Mouse (Mus musculus) left cerebral cortex, adult 11 months (tissue): ENCODE results near the gene Ubl7.

Source experiments
- DNase-seq: peaks from one replicate; pipeline ENCODE4 v3.0.0; 2022; ENCODE audit warnings: low spot score

Gene Ubl7

GRCm38 (mm10) chr9:57921491-57922060 lies 10.8 kb downstream of the Ubl7 start:
- DNase-seq = no peak

DNA sequence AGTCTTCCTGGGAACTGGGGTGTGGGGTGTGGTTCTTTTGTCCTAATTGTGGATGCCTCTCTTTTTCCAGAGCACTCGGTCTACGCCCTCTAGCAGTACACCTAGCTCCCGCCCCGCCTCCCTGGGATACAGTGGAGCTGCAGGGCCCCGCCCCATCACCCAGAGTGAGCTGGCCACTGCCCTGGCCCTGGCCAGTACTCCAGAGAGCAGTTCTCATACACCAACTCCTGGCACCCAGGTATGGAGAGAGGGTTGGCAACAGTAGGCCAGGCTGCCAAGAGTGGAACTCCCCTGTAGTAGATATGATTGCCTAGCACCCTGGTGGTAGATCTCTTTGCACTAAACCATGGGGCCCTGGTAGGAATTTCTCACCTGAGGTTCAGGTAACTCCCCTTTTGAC lies 11.6 kb downstream of the Ubl7 start:
- DNase-seq = no peak

- no peak for DNase-seq
Measured at GRCm38 (mm10) chr9:57923046-57923445, 12.3 kb downstream of the Ubl7 start.

GRCm38 (mm10) chr9:57931166-57931767 lies 20.5 kb downstream of the Ubl7 start:
- DNase-seq = no peak

DNA sequence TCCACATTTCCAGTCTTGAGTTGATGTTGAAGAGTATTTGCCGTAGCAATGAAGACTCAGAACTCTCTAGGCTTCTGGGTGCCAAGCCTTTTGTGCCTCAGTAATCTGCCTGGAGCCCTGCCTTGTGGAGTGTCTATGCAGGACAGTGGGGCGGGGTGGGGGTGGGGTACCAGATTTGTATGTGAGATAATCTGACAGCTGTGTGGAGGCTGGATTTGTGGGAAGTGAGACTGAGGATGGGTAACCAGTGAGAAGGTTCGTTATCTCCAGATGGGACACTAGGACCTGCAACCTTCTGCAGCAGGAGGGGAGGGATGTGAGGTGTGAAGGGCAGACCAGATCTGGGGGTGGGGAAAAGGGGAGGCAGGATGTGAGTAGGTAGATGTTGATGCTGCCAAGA lies 21.5 kb downstream of the Ubl7 start:
- DNase-seq = no peak

DNA sequence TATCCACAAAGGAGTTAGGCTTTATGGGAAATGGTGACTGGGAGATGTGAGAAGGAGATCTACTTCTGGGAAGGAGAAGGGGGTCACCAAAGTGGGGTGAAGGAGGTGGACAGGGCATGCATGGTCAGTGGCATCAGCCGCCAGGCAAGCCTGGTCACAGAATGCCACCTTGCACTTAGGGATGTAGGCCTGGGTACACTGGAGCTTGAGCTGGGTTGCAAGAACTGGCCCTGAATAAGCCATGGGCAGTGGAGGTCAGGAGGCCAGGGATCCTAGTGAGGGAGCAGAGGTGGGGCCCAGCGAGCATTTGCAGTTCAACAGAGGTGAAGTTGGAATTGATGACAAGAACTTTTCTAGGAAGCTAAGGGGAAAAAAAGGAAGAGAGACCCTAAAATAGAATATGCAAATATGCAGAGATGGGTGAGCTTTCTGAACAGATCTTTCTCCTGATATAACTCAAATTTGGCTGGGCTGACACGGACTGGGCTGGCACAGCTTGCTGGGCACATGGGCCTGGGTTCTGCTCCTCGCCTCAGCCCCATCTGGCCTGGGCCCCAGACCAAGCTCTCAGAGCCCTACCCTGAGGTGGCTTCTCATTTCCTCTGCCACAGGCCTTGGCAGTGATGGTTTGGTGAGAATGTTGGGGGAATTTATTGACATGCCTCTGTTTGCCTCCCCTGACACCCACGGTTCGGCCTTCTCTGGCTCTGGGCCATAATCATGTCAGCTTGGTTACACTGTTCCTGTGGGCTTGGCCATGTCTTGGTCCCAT lies 22.2 kb downstream of the Ubl7 start:
- no peak for DNase-seq

DNA sequence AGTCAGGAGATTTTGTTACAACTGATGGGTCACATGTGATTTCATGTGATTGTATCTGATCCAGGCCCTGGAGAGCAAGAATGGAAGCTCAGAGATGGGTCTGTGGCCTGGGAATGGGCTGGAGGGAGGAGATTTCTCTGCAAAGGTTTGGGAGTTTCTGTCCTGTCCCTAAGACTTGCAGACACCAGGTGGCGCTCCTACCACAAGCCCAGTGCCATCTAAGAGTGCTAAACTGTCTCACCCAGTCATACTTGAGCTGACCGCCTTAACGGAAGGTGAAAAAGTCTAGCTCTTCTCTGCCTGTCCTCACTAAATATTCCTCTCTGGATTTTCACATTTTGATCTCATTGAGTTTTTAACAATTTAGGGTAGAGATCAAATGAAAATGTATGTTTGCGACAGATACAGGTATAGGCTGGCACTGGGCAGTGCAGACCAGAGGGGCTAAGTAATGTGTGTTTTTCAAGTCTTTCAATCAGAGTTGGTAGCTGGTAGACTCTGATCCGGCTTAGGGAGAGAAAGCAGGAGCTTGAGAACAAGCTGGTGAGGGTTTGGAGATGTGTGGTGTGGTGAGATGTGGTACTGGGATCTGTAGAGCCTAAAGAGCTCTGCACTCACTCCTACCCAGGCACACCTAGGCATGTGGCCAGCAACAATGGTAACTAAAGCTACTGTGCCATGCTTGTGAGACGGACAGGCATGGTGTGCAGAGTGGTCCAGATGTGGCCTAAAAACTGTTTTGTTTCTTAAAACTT lies 25.1 kb downstream of the Ubl7 start:
- DNase-seq = peak; percentile 73

GRCm38 (mm10) chr9:57937171-57937570 lies 26.4 kb downstream of the Ubl7 start:
- no peak for DNase-seq

DNA sequence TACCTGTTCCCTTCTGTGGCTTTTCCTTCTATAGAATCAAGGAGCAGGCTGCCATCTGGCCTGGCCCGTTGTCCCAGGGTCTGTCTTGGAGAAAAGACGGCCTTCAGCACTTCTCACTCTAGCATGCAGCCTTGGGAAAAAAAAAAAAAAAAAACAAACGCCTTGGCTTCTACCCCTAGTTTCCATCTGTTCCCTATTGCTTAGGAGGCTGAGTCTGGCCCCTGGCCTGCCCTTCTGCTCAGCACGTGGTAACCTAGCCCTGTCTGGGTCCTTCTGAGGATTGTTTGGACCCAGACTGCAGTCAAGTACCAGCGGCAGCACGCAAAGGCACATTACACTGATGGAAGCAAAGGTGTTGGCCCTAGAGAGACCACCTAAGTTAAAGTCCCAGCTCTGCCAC lies 26.9 kb downstream of the Ubl7 start:
- no peak for DNase-seq

DNA sequence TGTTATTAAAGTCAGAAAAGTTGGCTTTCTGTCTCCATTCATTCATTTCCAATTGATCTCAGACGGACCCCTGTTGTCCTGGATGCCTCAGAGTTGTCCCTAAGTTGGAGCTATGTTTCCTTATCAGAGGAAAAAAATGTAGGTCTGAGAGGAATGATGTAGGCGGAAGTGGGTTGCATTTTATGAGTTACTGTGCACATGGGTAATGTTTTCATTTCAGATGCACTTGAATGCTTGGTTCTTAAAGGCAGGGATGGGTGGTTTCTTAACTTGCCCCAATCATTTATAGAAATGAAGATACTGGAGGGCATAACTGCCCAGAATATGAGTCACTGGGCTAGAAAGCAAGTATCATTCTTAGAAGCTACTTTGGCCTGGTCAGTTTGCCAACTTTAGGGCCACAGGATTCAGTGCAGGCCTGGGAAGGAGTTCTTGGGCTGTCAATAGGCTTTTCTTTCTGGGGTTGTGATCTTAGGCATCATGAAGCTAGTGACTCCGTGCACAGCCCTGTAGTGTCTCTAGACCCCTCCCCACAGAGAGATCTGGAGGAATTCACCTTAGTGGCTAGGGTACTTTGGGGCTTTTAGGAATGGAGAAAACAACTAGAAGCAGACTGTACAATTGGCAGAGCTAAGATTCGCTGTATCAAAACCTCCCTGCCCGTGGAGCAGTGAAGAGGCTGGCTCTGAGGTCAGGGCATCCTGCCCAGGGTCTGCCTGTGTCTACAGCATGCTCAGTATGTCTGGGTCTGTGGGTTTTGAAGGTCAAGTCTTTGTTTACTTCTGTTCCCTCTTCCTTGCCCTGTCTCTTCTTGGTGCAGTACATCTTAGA lies 27.7 kb downstream of the Ubl7 start:
- DNase-seq = no peak

- DNase-seq = peak; percentile 72
Measured at GRCm38 (mm10) chr9:57939431-57940348, 28.9 kb downstream of the Ubl7 start, which contains the start of gene Sema7a. TSS of gene Sema7a (plus strand) at chr9:57940112.

- no peak for DNase-seq
Measured at GRCm38 (mm10) chr9:57940349-57940794, 29.6 kb downstream of the Ubl7 start.

GRCm38 (mm10) chr9:57940861-57941638 lies 30.3 kb downstream of the Ubl7 start:
- no peak for DNase-seq

DNA sequence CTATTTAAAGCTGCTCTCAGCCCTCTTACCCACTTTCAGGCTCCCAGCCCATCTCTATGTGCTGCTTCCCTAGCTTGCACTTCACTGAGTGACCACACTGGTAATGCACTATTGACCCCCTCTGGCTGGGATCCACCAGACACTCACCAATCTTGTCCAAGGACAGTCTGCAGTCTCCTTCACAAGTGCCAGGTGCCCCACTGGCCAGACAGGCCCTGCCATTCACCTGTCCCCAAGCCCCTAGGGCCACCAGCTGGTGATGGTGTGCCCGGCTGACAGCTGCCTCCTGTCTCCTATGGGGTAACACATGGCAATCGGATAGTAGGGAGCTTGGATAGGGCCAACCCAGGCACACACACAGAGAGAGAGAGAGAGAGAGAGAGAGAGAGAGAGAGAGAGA lies 31.3 kb downstream of the Ubl7 start:
- no peak for DNase-seq

GRCm38 (mm10) chr9:57943067-57943466 lies 32.3 kb downstream of the Ubl7 start:
- DNase-seq = no peak

DNA sequence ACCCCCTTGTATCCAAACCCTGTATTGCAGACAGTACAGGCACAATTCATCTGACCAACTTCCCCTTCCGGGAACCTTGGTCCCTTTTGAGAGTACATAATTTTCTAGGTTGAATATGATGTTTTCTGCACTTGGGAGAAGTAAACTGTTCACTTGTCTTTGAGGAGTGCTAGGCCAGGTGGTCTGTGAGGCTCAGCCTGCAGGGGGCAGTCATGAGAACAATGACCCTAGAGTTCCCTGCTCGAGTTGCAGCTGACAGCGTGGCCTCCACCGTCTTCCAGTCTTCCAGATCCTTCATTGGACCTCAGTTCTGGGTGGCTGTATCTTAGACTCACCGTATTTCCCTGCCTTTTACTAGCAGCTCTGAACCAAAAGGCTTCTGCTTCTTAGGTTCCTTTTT lies 33.8 kb downstream of the Ubl7 start:
- DNase-seq = no peak

GRCm38 (mm10) chr9:57945771-57946616 lies 35.2 kb downstream of the Ubl7 start:
- no peak for DNase-seq

GRCm38 (mm10) chr9:57947381-57948030 lies 36.7 kb downstream of the Ubl7 start:
- DNase-seq = no peak
